Mouse (Mus musculus): Measurements from ENCODE around the gene Acoxl. TPM values are rescaled to one million over a fixed set of nuclear protein-coding genes. Genes with fewer than 3 reads are reported as not detected.
A peak's percentile ranks its signal among the peaks of the same experiment; 100 is the strongest.

Gene Acoxl
- polyA plus RNA-seq, 1 experiment from 2014 or later = 0.11 TPM

GRCm38 (mm10) chr2:128138924-128139323 lies 300.2 kb downstream of the Acoxl start:
- 86% methylated on average over 8 of the region's 8 CpGs for WGBS (ENCODE audit: insufficient replicate concordance)
- peaks cover 7% of the 10 kb centered on the region for H3K4me1 ChIP-seq (ENCODE audit: control insufficient read depth, insufficient read depth, low read length)
- ATAC-seq (replicated peaks; ENCODE audit: insufficient number of reproducible peaks, low FRiP score, low TSS enrichment) = no peak

GRCm38 (mm10) chr2:128139781-128140180 lies 301.1 kb downstream of the Acoxl start:
- ATAC-seq (replicated peaks; ENCODE audit: insufficient number of reproducible peaks, low FRiP score, low TSS enrichment) = no peak
- no peak overlapping the region for H3K9ac ChIP-seq (ENCODE audit: low read depth, low read length)
- H3K4me3 ChIP-seq (ENCODE audit: low read depth, low read length) = no peak overlapping the region
- peaks cover 7% of the 10 kb centered on the region for H3K4me1 ChIP-seq (ENCODE audit: control insufficient read depth, insufficient read depth, low read length)
- peaks cover 9% of the 10 kb centered on the region; the same call in 1 of the 2 replicates for H3K36me3 ChIP-seq (ENCODE audit: control insufficient read depth, insufficient read depth, low read length)
- WGBS (ENCODE audit: insufficient replicate concordance) = 76% methylated on average over 15 of the region's 15 CpGs
- no peak overlapping the region for H3K27ac ChIP-seq (ENCODE audit: low read depth, low read length)
- H3K4me2 ChIP-seq = no peak overlapping the region
- H3K9me3 ChIP-seq (replicated peaks; ENCODE audit: control insufficient read depth, low read length) = no peaks in the 10 kb centered on the region
- no peaks in the 10 kb centered on the region for H3K27me3 ChIP-seq (ENCODE audit: control insufficient read depth, insufficient read depth, low read length)

More at GRCm38 (mm10) chr2:128138924-128139323, 300.2 kb downstream of the Acoxl start:
- H3K36me3 ChIP-seq (ENCODE audit: control insufficient read depth, insufficient read depth, low read length) = peaks cover 13% of the 10 kb centered on the region; the same call in 1 of the 2 replicates
- H3K27ac ChIP-seq (ENCODE audit: low read depth, low read length) = no peak overlapping the region
- H3K4me2 ChIP-seq = no peak overlapping the region
- H3K9me3 ChIP-seq (replicated peaks; ENCODE audit: control insufficient read depth, low read length) = no peaks in the 10 kb centered on the region
- no peaks in the 10 kb centered on the region for H3K27me3 ChIP-seq (ENCODE audit: control insufficient read depth, insufficient read depth, low read length)
- no peak overlapping the region for H3K4me3 ChIP-seq (ENCODE audit: low read depth, low read length)
- no peak overlapping the region for H3K9ac ChIP-seq (ENCODE audit: low read depth, low read length)

GRCm38 (mm10) chr2:128140183-128140582 lies 301.5 kb downstream of the Acoxl start:
- Histone ChIP-seq H3K27ac (ENCODE audit: low read depth, low read length) (no peak overlapping the region), H3K4me2 (no peak overlapping the region)
- ATAC-seq (replicated peaks; ENCODE audit: insufficient number of reproducible peaks, low FRiP score, low TSS enrichment) = no peak

GRCm38 (mm10) chr2:128143992-128144391 lies 305.3 kb downstream of the Acoxl start:
- Histone ChIP-seq H3K36me3 (ENCODE audit: control insufficient read depth, insufficient read depth, low read length) (0 out of 2 replicates have a peak, but pooled peaks cover 6% of the 10 kb centered on the region), H3K9ac (ENCODE audit: low read depth, low read length) (no peak overlapping the region), H3K27me3 (ENCODE audit: control insufficient read depth, insufficient read depth, low read length) (no peaks in the 10 kb centered on the region), H3K4me3 (ENCODE audit: low read depth, low read length) (no peak overlapping the region), H3K9me3 (replicated peaks; ENCODE audit: control insufficient read depth, low read length) (no peaks in the 10 kb centered on the region), H3K4me1 (ENCODE audit: control insufficient read depth, insufficient read depth, low read length) (peaks cover 12% of the 10 kb centered on the region), H3K4me2 (no peak overlapping the region), H3K27ac (ENCODE audit: low read depth, low read length) (no peak overlapping the region)
- ATAC-seq (replicated peaks; ENCODE audit: insufficient number of reproducible peaks, low FRiP score, low TSS enrichment) = no peak

More at GRCm38 (mm10) chr2:128140183-128140582, 301.5 kb downstream of the Acoxl start:
- H3K36me3 ChIP-seq (ENCODE audit: control insufficient read depth, insufficient read depth, low read length) = peaks cover 6% of the 10 kb centered on the region; the same call in 1 of the 2 replicates
- no peak overlapping the region for H3K4me3 ChIP-seq (ENCODE audit: low read depth, low read length)
- no peaks in the 10 kb centered on the region for H3K27me3 ChIP-seq (ENCODE audit: control insufficient read depth, insufficient read depth, low read length)
- H3K4me1 ChIP-seq (ENCODE audit: control insufficient read depth, insufficient read depth, low read length) = peaks cover 7% of the 10 kb centered on the region
- H3K9ac ChIP-seq (ENCODE audit: low read depth, low read length) = no peak overlapping the region
- 86% methylated on average over 3 of the region's 3 CpGs for WGBS (ENCODE audit: insufficient replicate concordance)
- no peaks in the 10 kb centered on the region for H3K9me3 ChIP-seq (replicated peaks; ENCODE audit: control insufficient read depth, low read length)

- Histone ChIP-seq H3K4me1 (ENCODE audit: control insufficient read depth, insufficient read depth, low read length) (peaks cover 9% of the 10 kb centered on the region), H3K4me3 (ENCODE audit: low read depth, low read length) (no peak overlapping the region), H3K36me3 (ENCODE audit: control insufficient read depth, insufficient read depth, low read length) (0 out of 2 replicates have a peak, but pooled peaks cover 8% of the 10 kb centered on the region), H3K4me2 (no peak overlapping the region), H3K27me3 (ENCODE audit: control insufficient read depth, insufficient read depth, low read length) (no peaks in the 10 kb centered on the region), H3K27ac (ENCODE audit: low read depth, low read length) (no peak overlapping the region), H3K9ac (ENCODE audit: low read depth, low read length) (no peak overlapping the region), H3K9me3 (replicated peaks; ENCODE audit: control insufficient read depth, low read length) (no peaks in the 10 kb centered on the region)
- ATAC-seq (replicated peaks; ENCODE audit: insufficient number of reproducible peaks, low FRiP score, low TSS enrichment) = no peak
- 84% methylated on average over 3 of the region's 3 CpGs for WGBS (ENCODE audit: insufficient replicate concordance)
Measured at GRCm38 (mm10) chr2:128145433-128145832, 306.8 kb downstream of the Acoxl start.

- H3K9ac ChIP-seq (ENCODE audit: low read depth, low read length) = no peak overlapping the region
- H3K27me3 ChIP-seq (ENCODE audit: control insufficient read depth, insufficient read depth, low read length) = no peaks in the 10 kb centered on the region
- H3K9me3 ChIP-seq (replicated peaks; ENCODE audit: control insufficient read depth, low read length) = no peaks in the 10 kb centered on the region
- H3K4me2 ChIP-seq = no peak overlapping the region
- no peak overlapping the region for H3K4me3 ChIP-seq (ENCODE audit: low read depth, low read length)
- WGBS (ENCODE audit: insufficient replicate concordance) = 68% methylated on average over 5 of the region's 5 CpGs
- H3K27ac ChIP-seq (ENCODE audit: low read depth, low read length) = no peak overlapping the region
- ATAC-seq (replicated peaks; ENCODE audit: insufficient number of reproducible peaks, low FRiP score, low TSS enrichment) = no peak
- H3K4me1 ChIP-seq (ENCODE audit: control insufficient read depth, insufficient read depth, low read length) = peaks cover 29% of the 10 kb centered on the region
- 0 out of 2 replicates have a peak, but pooled peaks cover 5% of the 10 kb centered on the region for H3K36me3 ChIP-seq (ENCODE audit: control insufficient read depth, insufficient read depth, low read length)
Measured at GRCm38 (mm10) chr2:128149596-128149995, 310.9 kb downstream of the Acoxl start.

GRCm38 (mm10) chr2:128152211-128152610 lies 313.5 kb downstream of the Acoxl start:
- peaks cover 43% of the 10 kb centered on the region for H3K4me1 ChIP-seq (ENCODE audit: control insufficient read depth, insufficient read depth, low read length)
- H3K27ac ChIP-seq (ENCODE audit: low read depth, low read length) = no peak overlapping the region
- H3K36me3 ChIP-seq (ENCODE audit: control insufficient read depth, insufficient read depth, low read length) = 0 out of 2 replicates have a peak, but pooled peaks cover 5% of the 10 kb centered on the region
- 80% methylated on average over 9 of the region's 9 CpGs for WGBS (ENCODE audit: insufficient replicate concordance)
- no peaks in the 10 kb centered on the region for H3K27me3 ChIP-seq (ENCODE audit: control insufficient read depth, insufficient read depth, low read length)
- H3K4me2 ChIP-seq = no peak overlapping the region
- no peaks in the 10 kb centered on the region for H3K9me3 ChIP-seq (replicated peaks; ENCODE audit: control insufficient read depth, low read length)
- H3K9ac ChIP-seq (ENCODE audit: low read depth, low read length) = no peak overlapping the region
- H3K4me3 ChIP-seq (ENCODE audit: low read depth, low read length) = no peak overlapping the region
- no peak for ATAC-seq (replicated peaks; ENCODE audit: insufficient number of reproducible peaks, low FRiP score, low TSS enrichment)

GRCm38 (mm10) chr2:128152845-128153550 lies 314.3 kb downstream of the Acoxl start:
- H3K27ac ChIP-seq (ENCODE audit: low read depth, low read length) = 0 out of 2 replicates have a peak overlapping the region, but pooled peaks have one; percentile 15
- H3K4me1 ChIP-seq (ENCODE audit: control insufficient read depth, insufficient read depth, low read length) = peaks cover 49% of the 10 kb centered on the region
- peak overlapping the region; percentile 43; the same call in 1 of the 2 replicates for H3K9ac ChIP-seq (ENCODE audit: low read depth, low read length)
- H3K4me3 ChIP-seq (ENCODE audit: low read depth, low read length) = peak overlapping the region; percentile 3; the same call in 1 of the 2 replicates
- H3K9me3 ChIP-seq (replicated peaks; ENCODE audit: control insufficient read depth, low read length) = no peaks in the 10 kb centered on the region
- WGBS (ENCODE audit: insufficient replicate concordance) = 63% methylated on average over 16 of the region's 16 CpGs
- no peaks in the 10 kb centered on the region for H3K27me3 ChIP-seq (ENCODE audit: control insufficient read depth, insufficient read depth, low read length)
- peak overlapping the region; percentile 31 for H3K4me2 ChIP-seq
- 0 out of 2 replicates have a peak, but pooled peaks cover 2% of the 10 kb centered on the region for H3K36me3 ChIP-seq (ENCODE audit: control insufficient read depth, insufficient read depth, low read length)
- 0 out of 2 replicates have a peak, but pooled peaks have one; percentile 9 for ATAC-seq (replicated peaks; ENCODE audit: insufficient number of reproducible peaks, low FRiP score, low TSS enrichment)

All from heart, embryonic 11.5 days (tissue).